Mouse (Mus musculus) hindbrain, embryonic 14.5 days (tissue): ENCODE data around the gene F2r. TPM values are rescaled to one million over a fixed set of nuclear protein-coding genes. Genes with fewer than 3 reads are reported as not detected.
A peak's percentile ranks its signal among the peaks of the same experiment; 100 is the strongest.

Experiments
- ATAC-seq: fragments of 200-750 bp; cut with Nextera tagmentation; 2 replicates; pipeline ENCODE4 v1.8.0; 2017; ENCODE audit warnings: moderate number of reproducible peaks, mild to moderate bottlenecking, moderate TSS enrichment, moderate library complexity; ENCODE audit not compliant: low FRiP score
- DNase-seq: peaks from one replicate; pipeline ENCODE4 v3.0.0-alpha.2; 2015; ENCODE audit warnings: low spot score
- H3K27ac ChIP-seq: fragments of 300-500 bp; sonication (generic); 2 replicates; pipeline ENCODE4 v1.5.1; 2014; ENCODE audit warnings: mild to moderate bottlenecking, moderate library complexity
- H3K27me3 ChIP-seq: fragments of 300-500 bp; sonication (generic); 2 replicates; pipeline ENCODE4 v1.6.1; 2014; ENCODE audit warnings: mild to moderate bottlenecking, low read length, mixed read lengths; ENCODE audit not compliant: control insufficient read depth, insufficient read depth
- H3K36me3 ChIP-seq: fragments of 300-500 bp; sonication (generic); replicated peaks from 2 replicates; pipeline ENCODE4 v1.6.1; 2014; ENCODE audit not compliant: control insufficient read depth, insufficient read depth
- H3K4me1 ChIP-seq: fragments of 300-500 bp; sonication (generic); replicated peaks from 2 replicates; pipeline ENCODE4 v1.6.1; 2014; ENCODE audit warnings: antibody characterized with exemption, low read length, mixed read lengths; ENCODE audit not compliant: control insufficient read depth, insufficient read depth
- H3K4me2 ChIP-seq: fragments of 300-500 bp; sonication (generic); replicated peaks from 2 replicates; pipeline ENCODE4 v1.6.1; 2014; ENCODE audit warnings: mild to moderate bottlenecking, moderate library complexity
- H3K4me3 ChIP-seq: fragments of 300-500 bp; sonication (generic); replicated peaks from 2 replicates; pipeline ENCODE4 v1.5.1; 2014; ENCODE audit warnings: mild to moderate bottlenecking, low read length
- H3K9ac ChIP-seq: fragments of 300-500 bp; sonication (generic); 2 replicates; pipeline ENCODE4 v1.6.1; 2014
- H3K9me3 ChIP-seq: fragments of 300-500 bp; sonication (generic); 2 replicates; pipeline ENCODE4 v1.6.1; 2016; ENCODE audit warnings: low read length; ENCODE audit not compliant: control insufficient read depth
- WGBS: fragments of 180-500 bp; shearing (Covaris S2); extraction: QIAGEN DNeasy Blood & Tissue Kit; methylation state at CpG from one replicate; pipeline ENCODE4 v1.1.7; 2014; 5-methylcytosine and 5-hydroxymethylcytosine counted together
- polyA plus RNA-seq: library from polyadenylated mRNA; unstranded; fragments of >200 nt; fragmentation: Nextera tagmentation; extraction: Ambion mirVana; gene quantifications from 2 replicates; pipeline ENCODE4 v1.2.1, GENCODE M21; 2014

F2r gene
- polyA plus RNA-seq, 1 experiment from 2014 or later: 69.4 TPM

DNA sequence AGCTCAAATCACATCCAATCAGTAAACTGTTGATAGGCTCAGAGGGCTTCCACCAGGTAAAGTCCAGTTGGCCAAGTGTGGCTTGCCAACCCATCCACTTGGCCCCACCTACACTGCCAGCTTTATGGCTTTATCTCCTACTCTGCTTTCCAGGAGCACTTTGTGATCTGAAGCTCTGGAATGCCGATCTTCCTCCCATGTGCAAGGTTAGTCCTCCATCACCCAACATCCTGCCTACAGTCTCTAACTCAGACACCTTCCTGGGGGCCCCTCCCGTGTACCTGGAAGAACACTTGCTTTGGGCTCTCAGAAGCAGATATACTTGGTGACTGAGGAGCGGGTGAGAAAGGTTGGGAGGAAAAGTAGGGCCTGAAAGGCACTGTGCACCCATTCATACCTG, 26.7 kb downstream of the F2r start:
- Histone ChIP-seq H3K4me3 (no peak overlapping the region), H3K4me2 (no peak overlapping the region), H3K4me1 (no peaks in the 10 kb centered on the region), H3K27ac (no peak overlapping the region), H3K9me3 (no peaks in the 10 kb centered on the region), H3K36me3 (no peaks in the 10 kb centered on the region), H3K27me3 (no peaks in the 10 kb centered on the region), H3K9ac (no peak overlapping the region)
- 95% methylated on average over 3 of the region's 3 CpGs for WGBS
- DNase-seq (no peak), ATAC-seq (no peak)

DNA sequence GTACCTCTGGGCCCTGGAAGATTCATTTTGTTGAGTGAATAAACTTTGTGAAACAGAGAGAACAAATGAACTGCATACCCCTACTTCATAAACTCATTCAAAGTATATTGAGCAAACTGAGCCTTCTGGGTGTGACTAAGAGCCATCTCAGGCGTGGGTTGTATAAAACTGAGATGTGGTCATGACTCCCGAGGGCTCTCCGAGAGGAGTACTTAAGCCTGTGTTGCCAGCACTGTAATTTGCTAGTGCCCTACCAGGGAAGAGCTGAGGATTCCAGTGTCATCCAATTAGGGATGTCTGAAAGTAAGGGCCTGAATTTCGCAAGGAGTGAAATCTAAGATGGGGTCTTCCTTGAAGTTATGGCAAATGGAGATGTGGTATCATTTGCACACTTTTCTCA, 30.7 kb downstream of the F2r start:
- Histone ChIP-seq H3K4me1 (no peaks in the 10 kb centered on the region), H3K36me3 (no peaks in the 10 kb centered on the region), H3K4me2 (no peak overlapping the region), H3K27me3 (no peaks in the 10 kb centered on the region), H3K9ac (no peak overlapping the region), H3K9me3 (no peaks in the 10 kb centered on the region), H3K4me3 (no peak overlapping the region), H3K27ac (no peak overlapping the region)
- DNase-seq (no peak), ATAC-seq (no peak)
- WGBS: 89% methylated on average over 4 of the region's 4 CpGs

- WGBS: 84% methylated on average over 5 of the region's 5 CpGs
- no peak overlapping the region for H3K4me2 ChIP-seq
- no peak for DNase-seq
- H3K4me1 ChIP-seq: no peaks in the 10 kb centered on the region
- ATAC-seq: no peak
- no peaks in the 10 kb centered on the region for H3K36me3 ChIP-seq
- no peak overlapping the region for H3K9ac ChIP-seq
- H3K9me3 ChIP-seq: no peaks in the 10 kb centered on the region
- H3K4me3 ChIP-seq: no peak overlapping the region
- H3K27ac ChIP-seq: no peak overlapping the region
- no peaks in the 10 kb centered on the region for H3K27me3 ChIP-seq
Measured at GRCm38 (mm10) chr13:95584898-95585297, 33.4 kb downstream of the F2r start.

DNA sequence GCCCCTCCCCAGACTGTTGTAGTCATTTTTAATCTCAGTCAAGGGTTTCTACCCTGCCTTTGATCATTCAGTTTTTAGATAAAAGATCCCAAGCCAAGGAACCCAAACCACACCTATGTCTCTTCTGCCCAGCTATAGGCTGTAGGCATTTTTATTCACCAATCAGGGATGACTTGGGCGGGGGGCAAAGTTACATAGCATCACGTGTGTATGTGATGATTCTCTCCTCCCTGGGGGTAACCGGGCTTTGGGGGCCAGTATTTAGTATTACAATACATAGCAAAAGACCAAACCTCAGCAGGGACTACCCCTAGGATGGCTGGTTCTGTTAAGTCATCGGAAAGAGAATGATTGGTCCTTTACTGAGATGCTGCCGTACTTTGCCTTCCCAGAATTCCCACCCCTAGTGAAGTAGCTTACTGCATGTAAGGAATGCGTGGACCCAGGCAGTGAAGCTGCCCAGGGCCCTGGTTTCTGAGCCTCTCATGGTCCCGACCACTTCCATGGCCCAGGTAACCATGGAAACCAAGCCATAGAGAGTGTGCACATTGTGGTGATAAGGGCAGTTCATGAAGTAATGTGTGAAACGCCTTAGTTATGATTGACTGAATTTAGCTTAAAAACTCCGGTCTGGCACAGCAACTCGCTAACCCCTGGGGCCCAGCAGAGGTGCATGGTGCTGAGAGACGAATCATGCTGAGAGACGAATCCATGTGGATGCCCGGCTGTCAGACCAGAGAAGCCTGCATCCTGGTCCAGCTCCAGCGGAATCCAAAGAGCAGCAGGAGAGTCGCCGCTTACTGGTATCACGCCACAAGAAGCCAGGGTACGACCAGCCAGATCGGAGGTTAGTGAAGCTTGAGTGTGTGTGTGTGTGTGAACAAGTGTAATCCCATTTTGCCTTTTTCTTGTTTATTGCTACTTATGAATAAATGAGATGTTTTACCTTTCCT, 34.8 kb downstream of the F2r start:
- H3K4me2 ChIP-seq: peak overlapping the region; percentile 29; the same call in 1 of the 2 replicates

DNA sequence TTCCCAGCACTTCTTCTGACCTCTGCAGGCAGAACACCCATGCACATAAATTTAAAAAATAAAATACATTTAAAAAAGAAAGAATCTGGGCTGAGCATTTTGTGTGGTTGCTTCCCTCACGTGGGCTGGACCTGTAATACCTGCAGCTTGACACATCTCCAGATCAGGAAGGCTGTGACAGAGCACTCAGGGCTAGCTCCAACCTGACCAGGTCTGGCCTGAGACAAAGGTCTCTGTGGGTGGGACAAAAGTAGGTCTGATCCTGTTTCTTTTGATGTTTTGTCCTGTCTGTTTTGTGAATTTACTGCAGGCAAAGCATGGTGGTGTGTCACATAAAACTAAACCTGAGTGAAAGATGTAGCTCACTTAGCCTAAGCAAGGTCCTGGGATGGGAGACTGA, 36.4 kb downstream of the F2r start:
- Histone ChIP-seq H3K27ac (no peak overlapping the region), H3K9ac (no peak overlapping the region), H3K27me3 (no peaks in the 10 kb centered on the region), H3K4me3 (no peak overlapping the region), H3K36me3 (no peaks in the 10 kb centered on the region), H3K4me1 (no peaks in the 10 kb centered on the region), H3K4me2 (no peak overlapping the region), H3K9me3 (no peaks in the 10 kb centered on the region)
- ATAC-seq (no peak), DNase-seq (no peak)
- 68% methylated on average over 1 of the region's 1 CpGs for WGBS

More for the DNA sequence above, 34.8 kb downstream of the F2r start:
- Histone ChIP-seq H3K36me3 (no peaks in the 10 kb centered on the region), H3K4me3 (no peak overlapping the region), H3K4me1 (no peaks in the 10 kb centered on the region), H3K9ac (no peak overlapping the region), H3K27me3 (no peaks in the 10 kb centered on the region), H3K9me3 (no peaks in the 10 kb centered on the region), H3K27ac (no peak overlapping the region)
- 53% methylated on average over 19 of the region's 19 CpGs for WGBS
- ATAC-seq (peak; percentile 55; the same call in 1 of the 2 replicates), DNase-seq (no peak)

DNA sequence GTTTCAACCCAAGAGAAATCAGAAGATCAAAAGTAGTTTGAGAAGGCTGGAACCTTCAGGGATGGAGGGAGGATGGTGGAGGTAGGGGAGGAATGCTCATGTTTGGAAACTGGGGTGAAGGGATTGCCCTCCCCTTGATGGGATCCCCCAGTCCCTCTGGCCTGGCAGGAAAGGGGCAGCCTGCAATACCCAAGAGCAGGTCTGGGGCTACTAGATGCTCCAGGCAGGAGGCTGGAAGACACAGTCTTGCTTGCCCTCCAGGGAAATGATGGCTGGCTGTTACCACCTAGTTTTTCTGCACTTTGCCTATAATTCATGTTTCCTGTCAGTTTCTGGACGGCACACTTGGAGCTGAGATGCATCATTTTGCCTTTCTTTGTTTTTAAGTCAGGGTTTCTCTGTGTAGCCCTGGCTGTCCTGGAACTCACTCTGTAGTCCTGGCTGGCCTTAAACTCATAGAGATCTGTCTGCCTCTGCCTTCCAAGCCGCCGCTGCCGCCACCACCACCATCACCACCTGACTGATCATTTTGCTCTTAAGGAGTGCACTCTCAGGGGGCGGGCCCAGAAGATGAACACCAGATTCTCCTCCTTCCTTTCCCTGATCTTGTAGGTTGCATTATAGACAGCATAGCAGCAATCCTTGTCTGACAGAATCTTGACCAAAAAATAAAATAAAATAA, 40.1 kb downstream of the F2r start:
- Histone ChIP-seq H3K4me2 (no peak overlapping the region), H3K36me3 (no peaks in the 10 kb centered on the region), H3K27ac (no peak overlapping the region), H3K27me3 (no peaks in the 10 kb centered on the region), H3K4me1 (no peaks in the 10 kb centered on the region), H3K9me3 (no peaks in the 10 kb centered on the region), H3K4me3 (no peak overlapping the region), H3K9ac (no peak overlapping the region)
- DNase-seq (no peak), ATAC-seq (no peak)
- 91% methylated on average over 5 of the region's 5 CpGs for WGBS

GRCm38 (mm10) chr13:95570877-95571276, 47.4 kb downstream of the F2r start:
- no peaks in the 10 kb centered on the region for H3K36me3 ChIP-seq
- DNase-seq (no peak), ATAC-seq (no peak)
- H3K4me1 ChIP-seq: no peaks in the 10 kb centered on the region
- WGBS: 95% methylated on average over 4 of the region's 4 CpGs
- H3K9ac ChIP-seq: no peak overlapping the region
- no peak overlapping the region for H3K4me3 ChIP-seq
- H3K9me3 ChIP-seq: no peaks in the 10 kb centered on the region
- no peak overlapping the region for H3K4me2 ChIP-seq
- no peaks in the 10 kb centered on the region for H3K27me3 ChIP-seq
- no peak overlapping the region for H3K27ac ChIP-seq

DNA sequence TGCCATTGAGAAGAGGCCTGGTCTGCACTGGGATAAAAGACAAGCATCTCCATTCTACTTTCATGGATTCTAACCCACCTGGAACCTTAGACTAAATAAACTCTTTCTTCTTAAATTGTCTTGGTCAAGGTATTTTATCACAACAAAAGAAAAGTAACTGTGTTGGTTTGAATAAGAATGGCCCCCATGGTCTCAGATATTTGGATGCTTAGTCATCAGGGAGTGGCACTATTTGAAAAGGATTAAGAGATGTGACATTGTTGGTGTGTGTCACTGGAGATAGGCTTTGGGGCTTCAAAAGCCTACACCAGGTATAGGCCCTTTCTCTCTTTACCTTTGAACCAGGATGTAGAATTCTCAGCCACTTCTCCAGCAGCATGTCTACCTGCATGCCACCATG, 49.0 kb downstream of the F2r start:
- Histone ChIP-seq H3K4me3 (no peak overlapping the region), H3K27ac (no peak overlapping the region), H3K9ac (no peak overlapping the region), H3K36me3 (no peaks in the 10 kb centered on the region), H3K4me1 (no peaks in the 10 kb centered on the region), H3K9me3 (no peaks in the 10 kb centered on the region), H3K27me3 (no peaks in the 10 kb centered on the region), H3K4me2 (no peak overlapping the region)
- ATAC-seq: no peak
- DNase-seq: no peak

GRCm38 (mm10) chr13:95568336-95568735, 50.0 kb downstream of the F2r start:
- DNase-seq: no peak
- no peaks in the 10 kb centered on the region for H3K9me3 ChIP-seq
- H3K4me1 ChIP-seq: no peaks in the 10 kb centered on the region
- no peak overlapping the region for H3K27ac ChIP-seq
- H3K4me2 ChIP-seq: no peak overlapping the region
- no peak for ATAC-seq
- H3K4me3 ChIP-seq: no peak overlapping the region
- WGBS: 95% methylated on average over 3 of the region's 3 CpGs
- H3K9ac ChIP-seq: no peak overlapping the region
- no peaks in the 10 kb centered on the region for H3K36me3 ChIP-seq
- H3K27me3 ChIP-seq: no peaks in the 10 kb centered on the region
